Mouse (Mus musculus) small intestine, adult 10 weeks (tissue): ENCODE measurements around the gene Nlrp4b. TPM values are rescaled to one million over a fixed set of nuclear protein-coding genes. Genes with fewer than 3 reads are reported as not detected.

Experiments
- polyA plus RNA-seq: library from polyadenylated mRNA; stranded (reverse); fragments of 350-450 nt; fragmentation: Illumina TruSeq; extraction: RNeasy Lipid Tissue Mini Kit (QIAGEN cat#74804); gene quantifications from one replicate; pipeline ENCODE4 v1.2.3, GENCODE M21; 2014; ENCODE audit warnings: low replicate concordance

Gene Nlrp4b
- polyA plus RNA-seq, result not detected

DNA sequence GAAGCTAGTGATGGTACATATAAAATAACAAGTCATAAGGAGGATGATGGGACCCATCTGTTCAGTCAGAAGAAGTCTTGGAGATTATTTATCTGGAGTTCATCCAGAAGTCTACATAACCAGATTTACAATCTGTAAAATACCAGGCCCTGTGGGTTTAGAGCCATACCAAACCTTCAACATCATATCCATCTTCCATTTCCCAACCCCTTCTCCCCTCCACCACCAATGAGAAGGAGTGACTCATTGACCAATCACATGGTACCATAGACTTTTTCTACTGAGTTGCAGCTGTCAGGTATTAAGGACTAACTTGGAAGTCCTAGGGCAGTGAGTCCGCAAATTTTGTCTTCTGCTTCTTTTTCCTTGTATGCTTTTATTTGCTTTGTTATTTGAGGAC, at the start of gene Nlrp4b:
Nlrp4b (plus strand) TSS at position 301 of the 400 bp plus-strand sequence.

DNA sequence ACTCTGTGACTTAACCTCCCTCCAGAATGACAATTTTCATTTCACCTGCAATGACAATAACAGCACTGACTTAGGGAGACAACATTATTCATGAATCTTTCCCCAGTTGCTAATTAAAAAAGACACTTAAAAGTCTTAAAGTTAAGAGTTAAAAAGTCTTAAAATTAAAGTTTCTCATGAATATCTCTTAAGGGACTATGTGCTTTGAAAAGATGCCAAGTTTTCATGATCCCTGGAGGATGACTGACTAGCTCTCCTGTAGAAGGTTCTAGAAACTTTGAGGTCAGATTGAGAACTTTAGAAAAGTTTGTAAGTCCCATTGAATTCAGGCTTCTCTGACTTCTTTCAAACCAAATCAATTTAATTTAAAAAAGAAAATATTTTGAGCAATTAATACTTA, 66.7 kb downstream of the Nlrp4b start, which contains the start of gene Vmn1r71:
Vmn1r71 (minus strand) TSS at position 101 of the 400 bp plus-strand sequence.

Other genes with a start within 250 kb of the Nlrp4b start
- gene Vmn1r67, start 244.5 kb upstream of the Nlrp4b start, polyA plus RNA-seq, result not detected
- 0.85 TPM for gene Zik1, start 192.4 kb upstream of the Nlrp4b start, polyA plus RNA-seq
- gene Vmn1r68, start 129.3 kb upstream of the Nlrp4b start, polyA plus RNA-seq, result not detected
- not detected for gene Vmn1r69, start 74.1 kb upstream of the Nlrp4b start, polyA plus RNA-seq
- not detected for gene Vmn1r70, start 56.3 kb upstream of the Nlrp4b start, polyA plus RNA-seq
- not detected for gene Vmn1r71, start 66.6 kb downstream of the Nlrp4b start, polyA plus RNA-seq
- gene Zscan4b, start 217.3 kb downstream of the Nlrp4b start, polyA plus RNA-seq, result not detected